1 mouse cellular context compared by ENCODE assay signal in genomic region chr2:146511911-146512580, GRCm38 (mm10).
TF ChIP-seq lines count a peak whose summit lies in the region.

Ralgapa2 (minus strand) TSS chr2:146512344.

TF ChIP-seq in CH12.LX, 34 proteins besides CTCF, POLR2A, EP300 and RAD21 (continued from another document):
- TF ChIP-seq MEF2A (IDR thresholded peaks at IDR 0.05; ENCODE audit: borderline replicate concordance, low read depth, low read length), result no peak; the same call in 1 of the 2 replicates
- 0 out of 2 replicates have a peak, but pooled peaks have one; percentile 55 for TF ChIP-seq ELF1 (IDR thresholded peaks at IDR 0.05; ENCODE audit: low read depth, low read length)
- 0 out of 2 replicates have a peak, but pooled peaks have one; percentile 47 for TF ChIP-seq E2F4 (IDR thresholded peaks at IDR 0.05; ENCODE audit: insufficient replicate concordance, low read depth, low read length)
- peak; percentile 96 for TF ChIP-seq NRF1 (IDR thresholded peaks at IDR 0.05; ENCODE audit: low read depth, low read length)
- TF ChIP-seq ZNF384 (IDR thresholded peaks at IDR 0.05; ENCODE audit: low read depth, low read length), result peak; percentile 73
